Comparison of ENCODE assay signal across 8 mouse cellular contexts in the genomic region with DNA sequence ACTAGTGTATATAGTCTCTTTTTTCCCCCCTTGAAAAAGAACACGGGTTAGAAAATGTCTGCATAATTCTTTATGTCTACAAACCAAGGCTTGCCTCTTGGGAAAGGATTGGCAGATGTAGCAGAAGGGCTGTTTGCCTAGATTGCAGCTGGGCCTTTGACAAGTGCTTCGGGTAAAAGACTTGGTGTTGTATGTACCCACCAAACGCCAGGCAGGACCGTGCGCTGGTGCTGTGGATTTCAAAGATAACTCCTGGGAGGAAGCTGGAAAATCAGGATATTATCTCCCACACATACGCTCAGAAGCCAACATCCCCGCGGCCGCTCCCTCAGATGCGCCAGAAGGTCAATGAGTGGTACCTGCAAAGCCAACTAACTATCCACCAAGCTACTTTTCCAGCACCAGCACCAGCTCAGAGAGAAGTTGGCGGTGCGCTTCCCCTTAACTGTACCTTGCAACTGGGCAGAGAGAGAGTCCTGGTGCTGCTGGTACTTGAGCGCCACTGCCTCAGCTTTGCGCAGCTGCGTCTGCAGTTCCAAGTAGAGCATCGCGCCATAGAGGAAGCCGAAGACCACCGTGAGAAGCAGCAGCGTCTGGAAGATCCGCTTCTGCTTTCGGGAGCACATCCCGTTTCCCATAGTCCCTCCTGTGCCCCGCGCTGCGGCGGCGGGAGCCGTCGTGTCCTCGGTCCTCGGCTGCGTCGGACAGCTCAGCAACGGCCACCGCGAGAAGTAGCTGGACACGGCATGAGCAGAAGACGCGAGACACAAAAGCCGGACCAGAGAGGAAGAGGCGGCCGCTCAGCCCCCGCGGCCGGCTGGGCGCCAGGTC. TPM values are rescaled to one million over a fixed set of nuclear protein-coding genes. Genes with fewer than 3 reads are reported as not detected.
DNase-seq lines count a peak whose midpoint lies in the region; ATAC-seq and TF ChIP-seq lines count a peak whose summit lies in the region.

No protein-coding gene starts in this region.

- no peak for TF ChIP-seq CTCF in heart, postnatal 0 days (IDR thresholded peaks at IDR 0.05; ENCODE audit: low read depth)

- DNase-seq in adrenal gland, adult 8-10 months: peak; percentile 40
- no peak for DNase-seq in adrenal gland, postnatal 4 days (ENCODE audit: low spot score in 2 of 2)
- peak; percentile 13 for DNase-seq in ES-E14 (ENCODE audit: low read depth, low spot score)
- DNase-seq in heart, postnatal 0 days (ENCODE audit: low spot score): peak; percentile 57
- DNase-seq in testis, postnatal 14 days (ENCODE audit: low spot score): peak; percentile 7

- H3K4me3 ChIP-seq in ES-E14 (ENCODE audit: insufficient read depth in 1 of 2, low read depth in 1 of 2, low read length in 2 of 2, poor library complexity in 1 of 2, severe bottlenecking in 1 of 2): peak overlapping the region; percentile 65 to 97
- peak overlapping the region; percentile 73 for H3K4me3 ChIP-seq in embryonic facial prominence, embryonic 12.5 days
- peak overlapping the region; percentile 72 for H3K4me3 ChIP-seq in heart, postnatal 0 days (ENCODE audit: low read depth, low read length)
- peak overlapping the region; percentile 74 for H3K4me3 ChIP-seq in limb, embryonic 12.5 days (replicated peaks)

- no peaks in the 10 kb centered on the region for H3K4me1 ChIP-seq in ES-E14 (ENCODE audit: control insufficient read depth in 2 of 2, insufficient read depth in 2 of 2, low read length in 2 of 2, poor library complexity in 1 of 2)
- H3K4me1 ChIP-seq in embryonic facial prominence, embryonic 12.5 days: peaks cover 22% of the 10 kb centered on the region
- H3K4me1 ChIP-seq in heart, postnatal 0 days (ENCODE audit: control insufficient read depth, insufficient read depth): peaks cover 26% of the 10 kb centered on the region
- peaks cover 29% of the 10 kb centered on the region for H3K4me1 ChIP-seq in limb, embryonic 12.5 days (replicated peaks)

- peak overlapping the region; percentile 46 for H3K9ac ChIP-seq in ES-E14 (ENCODE audit: insufficient read depth, low read depth, low read length, poor library complexity, severe bottlenecking)
- peak overlapping the region; percentile 72 for H3K9ac ChIP-seq in embryonic facial prominence, embryonic 12.5 days
- peak overlapping the region; percentile 71 for H3K9ac ChIP-seq in heart, postnatal 0 days (replicated peaks; ENCODE audit: low read depth, low read length)
- H3K9ac ChIP-seq in limb, embryonic 12.5 days (replicated peaks): peak overlapping the region; percentile 76

- H3K4me2 ChIP-seq in embryonic facial prominence, embryonic 12.5 days (replicated peaks): peak overlapping the region; percentile 85
- H3K4me2 ChIP-seq in heart, postnatal 0 days (ENCODE audit: low read depth, low read length): peak overlapping the region; percentile 87
- peak overlapping the region; percentile 84 for H3K4me2 ChIP-seq in limb, embryonic 12.5 days

- H3K27ac ChIP-seq in ES-E14 (ENCODE audit: insufficient read depth, low read depth, low read length, poor library complexity, severe bottlenecking): no peak overlapping the region
- H3K27ac ChIP-seq in embryonic facial prominence, embryonic 12.5 days: peak overlapping the region; percentile 86
- peak overlapping the region; percentile 90 for H3K27ac ChIP-seq in heart, postnatal 0 days (ENCODE audit: low read depth)
- peak overlapping the region; percentile 85 for H3K27ac ChIP-seq in limb, embryonic 12.5 days

- H3K9me3 ChIP-seq in ES-E14 (ENCODE audit: control insufficient read depth, insufficient read depth, low read depth, low read length): no peaks in the 10 kb centered on the region
- no peaks in the 10 kb centered on the region for H3K9me3 ChIP-seq in embryonic facial prominence, embryonic 12.5 days
- no peaks in the 10 kb centered on the region for H3K9me3 ChIP-seq in heart, postnatal 0 days (replicated peaks; ENCODE audit: control insufficient read depth, low read length)
- H3K9me3 ChIP-seq in limb, embryonic 12.5 days: no peaks in the 10 kb centered on the region

- in situ Hi-C loops in ES-E14 (cut with MboI; ENCODE audit: low sequenced_read_pairs in 2 of 2, unreplicated experiment in 2 of 2): no loop called here

- H3K27me3 ChIP-seq in embryonic facial prominence, embryonic 12.5 days: no peaks in the 10 kb centered on the region
- H3K27me3 ChIP-seq in heart, postnatal 0 days (ENCODE audit: control insufficient read depth, insufficient read depth, low read length): no peaks in the 10 kb centered on the region
- no peaks in the 10 kb centered on the region for H3K27me3 ChIP-seq in limb, embryonic 12.5 days

- no peak for TF ChIP-seq EP300 in heart, postnatal 0 days (IDR thresholded peaks at IDR 0.05; ENCODE audit: low read depth)

- 2% methylated on average over 46 of the region's 47 CpGs for WGBS in embryonic facial prominence, embryonic 12.5 days
- whole genome bisulfite sequencing in heart, postnatal 0 days: under 1% methylated on average over 47 of the region's 47 CpGs
- WGBS in limb, embryonic 12.5 days: 4% methylated on average over 47 of the region's 47 CpGs

- no peak for ATAC-seq in embryonic facial prominence, embryonic 12.5 days (ENCODE audit: insufficient number of reproducible peaks, insufficient read depth, low FRiP score, low TSS enrichment)
- peak; percentile 59 for ATAC-seq in heart, postnatal 0 days (ENCODE audit: insufficient read depth, low read depth)
- peak; percentile 35 for ATAC-seq in limb, embryonic 12.5 days (ENCODE audit: insufficient number of reproducible peaks, insufficient read depth, low FRiP score, low TSS enrichment, low read depth)
- ATAC-seq in monocyte, adult 5-6 weeks (replicated peaks; ENCODE audit: insufficient number of reproducible peaks, low FRiP score, low TSS enrichment, poor library complexity, severe bottlenecking): peak; percentile 34

- H3K36me3 ChIP-seq in ES-E14 (ENCODE audit: control insufficient read depth, insufficient read depth, low read length, poor library complexity, severe bottlenecking): no peaks in the 10 kb centered on the region
- H3K36me3 ChIP-seq in embryonic facial prominence, embryonic 12.5 days: no peaks in the 10 kb centered on the region
- H3K36me3 ChIP-seq in heart, postnatal 0 days (replicated peaks; ENCODE audit: control insufficient read depth, insufficient read depth, low read length): no peaks in the 10 kb centered on the region
- H3K36me3 ChIP-seq in limb, embryonic 12.5 days: no peaks in the 10 kb centered on the region

TF ChIP-seq in ES-E14, 5 proteins besides CTCF, POLR2A, EP300 and RAD21:
- TF ChIP-seq CHD2 (IDR thresholded peaks at IDR 0.05; ENCODE audit: low read depth, low read length) (no peak), HCFC1 (IDR thresholded peaks at IDR 0.05; ENCODE audit: borderline replicate concordance, insufficient read depth, low read length) (no peak), ZNF384 (IDR thresholded peaks at IDR 0.05; ENCODE audit: low read depth, low read length) (no peak), MAFK (IDR thresholded peaks at IDR 0.05; ENCODE audit: insufficient read depth, low read depth, low read length) (no peak), ZC3H11A (IDR thresholded peaks at IDR 0.05; ENCODE audit: borderline replicate concordance, low read depth, low read length) (no peak)

RNA-seq across cellular contexts. Expression of a gene that starts 0.9 kb away (rescaled TPM):
- 100 to 1,000 TPM in 2 of 4 experiments, 10 to 100 TPM in 2; 65.7 to 123 (median 89.4) TPM for total RNA-seq in adrenal gland, adult 8-10 months (2022)
- total RNA-seq in adrenal gland, postnatal 4 days (2021): 10 to 100 TPM; 89.3 to 99.7 TPM
- total RNA-seq in ES-E14 (2012; rRNA removed): 11.8 and 12.4 TPM in 2 replicates
- 60.6 and 64.4 TPM in 2 replicates for polyA plus RNA-seq in embryonic facial prominence, embryonic 12.5 days (2016; fragmentation: Nextera tagmentation; extraction: Ambion mirVana)
- 20.2 and 48.5 TPM in 2 replicates for total RNA-seq in heart, postnatal 0 days (2014; rRNA removed; ENCODE audit: low replicate concordance)
- polyA plus RNA-seq in heart, postnatal 0 days (2015; fragmentation: Nextera tagmentation; extraction: Ambion mirVana): 24.5 and 24.7 TPM in 2 replicates
- polyA plus RNA-seq in limb, embryonic 12.5 days (2016; fragmentation: Nextera tagmentation; extraction: Ambion mirVana): 52.7 and 56.8 TPM in 2 replicates
- 20.9 to 27.7 TPM (median 24.2 TPM) in 3 replicates for total RNA-seq in monocyte, adult 5-6 weeks (2017)

Comparison
In these comparisons a context has a peak if more than half of its experiments do, and no peak if none do; other contexts are left out.
1. DNase-seq: peak in adrenal gland, adult 8-10 months (single experiment), ES-E14 (single experiment), heart, postnatal 0 days (single experiment) and testis, postnatal 14 days (single experiment); none in adrenal gland, postnatal 4 days (0 of 2).
2. Peak in every context shown above with its lines, with median percentiles within 50 percentile points of each other: H3K4me3 ChIP-seq, H3K9ac ChIP-seq and H3K4me2 ChIP-seq.